Mouse (Mus musculus) mouse trophoblast stem cell (cell line): ENCODE results near the gene Upk3a.

Experiments used
- in situ Hi-C, 2 experiments: fragments of 300-500 bp; cut with MseI, MboI; formaldehyde crosslinking; loops; 2 replicates in 1 of 2; 3 replicates in 1 of 2; pipeline ENCODE4 v1.15.1; 2025

The Upk3a gene

GRCm38 (mm10) chr15:85016951-85017664 lies at the start of gene Upk3a:
TSS of gene Upk3a (plus strand) at chr15:85017141.
- in situ Hi-C loops = no loop called here

- in situ Hi-C loops = no loop called here
Observed at GRCm38 (mm10) chr15:84968534-84968933, 48.4 kb upstream of the Upk3a start.

DNA sequence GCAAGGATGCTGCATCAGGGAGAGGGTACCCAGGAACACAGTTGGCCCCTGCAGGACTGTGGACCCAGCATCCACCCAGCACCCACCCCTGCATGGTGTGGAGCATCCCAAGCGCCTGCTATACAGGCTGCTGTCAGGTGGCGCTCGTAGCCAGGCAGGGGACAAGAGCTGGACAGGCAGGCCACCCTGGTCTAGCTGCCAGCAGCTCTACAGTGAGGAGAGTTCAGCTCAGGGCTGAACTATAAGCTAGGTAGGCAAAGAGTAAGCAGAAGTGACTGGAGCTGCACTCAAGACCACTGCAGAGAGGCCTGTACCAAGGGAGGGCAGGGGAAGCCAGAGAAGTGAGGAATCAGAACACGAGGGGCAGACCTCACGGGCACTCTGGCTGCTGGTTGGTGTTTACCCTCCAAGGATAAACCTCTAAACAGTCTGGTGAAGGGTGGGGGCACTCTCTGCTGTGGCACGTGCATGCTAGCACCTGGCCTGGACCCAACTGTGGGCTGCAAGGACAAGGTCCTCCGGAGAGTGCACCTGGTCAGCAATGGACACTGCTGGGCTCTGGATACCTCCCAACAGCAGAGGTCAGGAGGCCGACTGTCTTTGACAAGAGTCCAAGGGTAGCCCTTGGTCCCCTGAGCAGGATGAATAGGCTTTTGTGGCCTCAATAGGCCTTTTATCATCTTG lies 43.9 kb upstream of the Upk3a start:
- in situ Hi-C loops = no loop called here

- in situ Hi-C loops = no loop called here
Observed at GRCm38 (mm10) chr15:84973544-84973871, 43.4 kb upstream of the Upk3a start.

- in situ Hi-C loops = no loop called here
Observed at GRCm38 (mm10) chr15:84975729-84976128, 41.2 kb upstream of the Upk3a start.

GRCm38 (mm10) chr15:84981609-84982313 lies 35.2 kb upstream of the Upk3a start:
- in situ Hi-C loops = no loop called here

DNA sequence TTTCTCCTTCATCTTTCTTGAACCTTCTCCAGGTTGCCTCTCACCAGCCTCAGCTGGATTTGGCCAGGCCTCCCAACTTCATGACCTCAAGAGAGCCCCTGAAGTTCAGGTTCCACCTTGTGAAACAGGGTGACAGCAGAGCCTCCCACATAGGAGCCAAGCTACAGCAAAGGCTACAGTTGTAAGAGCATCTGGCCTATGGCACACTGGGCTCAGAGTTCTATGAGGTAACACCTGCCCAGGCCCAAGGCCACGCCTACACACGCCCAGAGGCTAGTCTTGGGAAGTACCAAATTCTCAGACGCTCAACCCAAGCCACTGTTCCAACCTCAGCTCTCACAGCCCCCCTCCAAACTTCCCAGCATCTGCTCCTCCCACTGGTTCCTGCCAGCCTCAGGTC lies 34.1 kb upstream of the Upk3a start:
- in situ Hi-C loops = no loop called here

DNA sequence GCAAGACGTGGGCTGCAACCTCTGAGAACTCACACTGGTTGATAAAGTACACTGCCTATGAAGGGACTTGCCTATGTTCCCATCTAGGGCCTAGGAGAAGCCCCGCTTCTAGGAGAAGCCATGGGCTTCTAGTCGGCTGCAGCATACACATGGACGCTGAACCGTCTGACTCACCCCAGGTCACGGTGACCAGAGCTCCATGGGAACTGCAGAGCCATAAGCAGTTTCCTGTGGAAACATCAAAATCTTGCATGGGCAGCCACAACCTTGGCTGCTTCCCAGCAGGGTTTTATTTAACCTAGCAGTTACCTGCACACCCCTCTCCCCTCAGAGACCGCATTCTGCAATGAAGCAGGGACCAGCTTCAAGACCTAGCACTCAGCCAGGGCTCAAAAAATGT lies 33.2 kb upstream of the Upk3a start:
- in situ Hi-C loops = no loop called here

- in situ Hi-C loops = no loop called here
Observed at GRCm38 (mm10) chr15:84985516-84986160, 31.3 kb upstream of the Upk3a start.

DNA sequence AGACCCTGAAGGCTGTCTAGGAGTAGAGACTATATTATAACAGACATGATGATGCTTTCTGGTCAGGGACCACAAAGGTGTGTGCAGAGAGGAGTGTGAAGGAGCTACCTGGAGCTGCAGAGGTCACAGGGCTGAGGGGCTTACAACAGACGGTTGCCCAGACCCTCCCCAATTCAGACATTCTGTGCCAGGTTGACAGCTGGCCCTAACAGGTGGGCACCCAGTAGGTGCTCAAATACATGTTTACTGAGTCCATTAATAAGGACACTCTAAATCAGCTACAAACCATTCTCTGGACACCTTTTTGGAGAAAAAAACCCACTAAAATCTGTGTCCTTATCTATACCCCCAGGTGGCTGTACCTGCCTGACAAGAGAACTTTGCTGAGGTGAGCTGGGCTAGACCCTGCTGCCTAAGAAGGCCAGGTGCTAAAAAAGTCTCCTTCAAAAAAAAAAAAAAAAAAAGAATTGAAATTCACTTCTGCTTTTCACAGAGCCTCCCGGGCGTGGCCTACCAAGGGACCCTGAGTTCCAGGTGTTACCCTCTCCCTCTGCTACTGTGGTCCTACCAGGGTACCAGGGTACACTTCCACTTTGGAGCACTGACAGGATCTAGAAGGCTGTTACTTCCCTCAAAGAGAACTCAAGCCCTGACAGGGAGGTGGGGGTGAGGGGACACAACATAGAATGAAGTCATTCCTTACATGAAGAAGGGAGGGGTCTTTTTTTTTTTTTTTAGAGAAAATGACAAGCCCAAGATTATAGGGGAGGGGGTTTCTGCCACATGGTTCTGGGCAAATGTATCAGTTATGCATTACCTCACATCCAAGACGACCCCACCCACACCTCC lies 30.5 kb upstream of the Upk3a start:
- in situ Hi-C loops = no loop called here

DNA sequence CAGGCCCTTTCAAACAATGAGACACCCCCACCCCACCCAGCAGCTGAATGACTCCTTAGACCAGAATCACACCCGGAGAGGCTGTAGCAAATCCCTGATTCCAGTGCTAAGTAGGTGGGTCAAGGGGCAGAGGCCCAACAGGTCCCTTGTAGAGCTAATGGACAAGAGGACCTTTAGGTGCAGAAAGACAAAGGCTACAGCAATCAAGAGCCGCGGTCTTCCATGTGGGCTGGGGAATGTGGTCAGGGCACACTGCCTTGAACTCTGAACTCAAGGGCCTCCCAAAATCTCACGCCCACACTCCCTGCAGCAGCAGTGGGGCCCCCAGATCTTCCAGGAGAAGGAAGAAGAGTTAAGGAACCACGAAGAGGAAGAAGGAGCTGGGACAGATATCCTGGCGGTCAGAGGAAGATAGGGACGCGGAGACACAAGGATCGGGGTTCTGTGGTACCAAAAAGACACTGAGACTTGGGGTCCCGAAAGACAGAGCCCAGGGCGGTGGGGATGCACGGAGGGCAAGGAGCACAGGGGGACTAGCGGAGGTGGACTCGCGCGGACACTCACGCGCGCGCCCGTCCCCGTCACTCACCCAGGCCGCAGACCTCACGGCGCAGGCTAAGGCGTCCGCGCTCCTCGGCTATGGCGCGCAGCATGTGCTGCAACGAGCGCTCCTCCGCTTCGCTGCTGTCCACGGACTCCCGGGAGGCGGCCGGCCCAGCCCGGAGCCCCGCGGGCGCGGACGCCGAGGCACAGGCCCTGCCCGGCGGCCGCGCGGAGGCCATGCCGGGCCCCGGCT lies 29.7 kb upstream of the Upk3a start:
- in situ Hi-C loops = no loop called here

DNA sequence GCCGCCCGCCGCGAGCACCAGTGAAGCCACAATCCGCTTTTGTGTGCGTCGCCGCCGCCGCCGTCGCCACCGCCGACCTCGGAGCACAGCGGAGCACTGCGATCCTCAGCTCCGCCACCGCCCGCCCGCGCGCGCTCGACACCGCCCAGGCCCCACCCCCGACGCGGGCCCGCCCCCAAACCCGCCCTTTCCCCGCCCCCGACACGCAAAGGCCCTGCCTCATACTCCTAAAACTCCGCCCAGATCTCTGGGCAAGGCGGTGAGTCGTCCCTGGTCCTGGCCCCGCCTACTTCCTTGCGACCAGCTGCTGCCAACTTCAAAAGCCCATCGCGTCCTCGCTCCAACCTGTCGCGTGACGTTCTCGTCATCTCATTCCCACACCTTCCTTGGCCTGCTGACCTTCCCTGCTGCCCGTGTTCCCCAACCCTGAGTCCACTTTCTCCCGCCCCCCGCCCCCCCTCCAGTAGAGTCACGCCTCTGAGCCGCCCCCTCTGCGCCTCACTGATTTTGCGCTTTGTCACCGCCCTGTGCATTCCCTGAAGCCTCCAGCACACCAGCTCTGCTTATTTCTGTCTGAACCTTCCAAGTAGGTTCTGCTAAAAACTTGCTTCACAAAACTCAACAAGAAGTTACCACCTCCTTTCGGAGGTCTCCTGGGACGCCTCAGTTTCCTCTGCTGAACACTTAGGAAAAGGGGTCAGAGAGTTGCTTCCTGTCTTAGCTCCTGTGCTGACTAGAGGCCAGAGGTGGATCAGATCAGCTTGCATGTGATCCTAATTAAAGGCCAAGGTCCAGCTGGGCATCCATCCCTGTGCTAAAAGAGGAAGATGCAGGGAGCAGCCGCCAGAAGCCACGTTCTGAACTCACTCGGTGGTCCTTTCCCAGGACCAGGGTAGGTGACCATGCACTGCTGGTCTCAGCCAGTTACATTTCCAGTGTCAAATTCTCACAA lies 28.8 kb upstream of the Upk3a start, which contains the start of gene 5031439G07Rik:
5031439G07Rik (minus strand) TSS at position 678 of the 952 bp plus-strand sequence.
- in situ Hi-C loops = no loop called here

DNA sequence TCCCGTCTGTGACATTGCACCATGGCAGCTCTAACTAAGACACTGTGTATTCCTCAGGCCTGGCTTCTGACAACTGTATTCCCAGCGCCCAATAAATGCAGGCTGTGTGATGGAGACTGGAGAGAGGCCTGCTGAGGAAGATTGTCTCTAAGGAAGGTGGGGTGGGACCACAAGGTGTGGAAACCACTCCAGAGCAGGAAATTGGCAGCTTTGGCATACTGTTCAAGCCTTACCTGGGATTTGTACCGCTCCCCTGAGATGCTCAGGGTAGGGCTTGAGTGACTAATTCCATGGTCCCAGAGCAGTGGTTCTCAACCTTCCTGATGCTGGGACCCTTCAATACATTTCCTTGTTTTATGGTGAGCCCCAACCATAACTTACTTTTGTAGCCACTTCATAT lies 27.8 kb upstream of the Upk3a start:
- in situ Hi-C loops = no loop called here

GRCm38 (mm10) chr15:84989771-84990170 lies 27.2 kb upstream of the Upk3a start:
- in situ Hi-C loops = no loop called here

DNA sequence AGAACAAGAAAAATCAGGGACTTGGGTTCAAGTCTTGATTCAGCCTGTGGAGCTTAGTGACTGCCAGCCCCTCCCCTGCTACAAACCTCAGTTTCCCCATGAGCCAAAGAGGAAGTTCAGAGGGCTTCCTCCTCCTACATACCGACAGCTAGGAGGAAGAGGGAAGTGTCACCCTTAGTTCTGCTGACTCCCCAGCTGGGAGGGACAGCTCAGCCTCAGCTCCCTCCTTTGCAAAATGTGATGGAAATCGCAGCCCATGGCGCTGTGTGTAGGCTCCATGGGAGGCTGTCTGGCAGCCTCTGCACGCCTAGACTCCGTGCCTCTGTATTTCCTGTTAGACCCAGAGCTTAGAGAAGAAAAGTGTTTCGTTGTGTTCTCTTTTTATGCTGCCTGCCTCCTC lies 22.4 kb upstream of the Upk3a start:
- in situ Hi-C loops = no loop called here

DNA sequence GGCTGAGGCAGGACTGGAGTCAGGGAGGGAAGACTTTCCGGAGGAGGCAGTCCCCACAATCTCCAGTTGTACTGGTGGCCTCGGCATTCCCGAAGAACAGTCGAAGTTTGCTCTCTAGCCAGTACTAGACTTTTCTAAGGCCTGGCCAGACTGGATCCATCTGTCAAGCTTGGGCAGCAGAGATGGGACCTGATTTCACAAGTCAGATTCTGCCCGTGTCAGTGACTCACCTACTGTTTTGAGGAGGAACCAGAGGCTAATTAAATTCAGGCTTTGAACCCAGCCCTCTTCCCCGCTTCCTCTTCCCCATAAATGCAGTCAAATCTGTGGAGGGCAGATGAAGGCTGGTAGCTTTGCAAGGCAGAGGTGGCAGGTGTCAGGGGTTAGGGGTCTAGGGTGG lies 21.9 kb upstream of the Upk3a start:
- in situ Hi-C loops = loop anchor here in 1 of 2 experiments (5.0 kb wide), 1 partner anchor 77 kb away; no protein-coding TSS in a partner anchor

DNA sequence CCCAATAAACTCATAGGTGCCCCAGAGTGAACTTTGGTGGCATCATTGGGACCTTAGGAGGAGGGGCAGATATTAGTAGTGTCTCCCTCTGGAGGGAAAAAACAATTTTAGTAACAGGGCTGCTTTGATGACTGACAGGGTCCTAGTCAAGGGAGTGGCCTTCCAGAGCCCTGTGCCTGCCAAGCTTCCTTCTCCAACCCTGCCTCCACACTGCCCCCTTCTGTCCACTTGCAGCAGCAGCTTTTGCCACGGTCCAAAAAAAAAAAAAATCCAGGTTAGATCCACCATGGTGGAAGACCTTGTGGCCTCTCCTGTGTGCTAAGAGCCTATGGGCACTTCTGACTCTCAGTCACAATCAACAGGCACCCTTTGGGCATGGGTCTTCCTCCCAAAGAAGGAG lies 21.0 kb upstream of the Upk3a start:
- in situ Hi-C loops = loop anchor here in 1 of 2 experiments (5.0 kb wide), 1 partner anchor 76 kb away; no protein-coding TSS in a partner anchor

- in situ Hi-C loops = loop anchor here in 1 of 2 experiments (5.0 kb wide), 1 partner anchor 74 kb away; no protein-coding TSS in a partner anchor
Observed at GRCm38 (mm10) chr15:84997768-84998454, 19.0 kb upstream of the Upk3a start.
